Mouse (Mus musculus) layer of hippocampus, postnatal 36 days (tissue): ENCODE results near the gene Nudt16l1. TPM values are rescaled to one million over a fixed set of nuclear protein-coding genes. Genes with fewer than 3 reads are reported as not detected.

Experiments
- DNase-seq, 2 experiments: peaks; one replicate each; pipeline ENCODE4 v3.0.0; 2022
- total RNA-seq, 2 experiments: library from RNA; stranded (reverse); gene quantifications; 2 replicates each; pipeline ENCODE4 v1.2.3; 2021

Nudt16l1 gene
- total RNA-seq, 2 experiments from 2014 or later: 76.4 to 82.1 TPM

- no peak for DNase-seq
Measured at GRCm38 (mm10) chr16:4957446-4957845, 18.9 kb downstream of the Nudt16l1 start.

- no peak for DNase-seq
Measured at GRCm38 (mm10) chr16:4960260-4960659, 21.7 kb downstream of the Nudt16l1 start.

- no peak for DNase-seq
Measured at GRCm38 (mm10) chr16:4963346-4963745, 24.8 kb downstream of the Nudt16l1 start.

GRCm38 (mm10) chr16:4963797-4964709 lies 25.5 kb downstream of the Nudt16l1 start, which contains the start of gene Anks3:
Gene Anks3 (minus strand): TSS chr16:4964205.
- peak; percentile 99 to 100 for DNase-seq

- DNase-seq: no peak
Measured at GRCm38 (mm10) chr16:4964731-4965391, 26.3 kb downstream of the Nudt16l1 start.

GRCm38 (mm10) chr16:4965392-4966129 lies 27.0 kb downstream of the Nudt16l1 start:
- no peak for DNase-seq

- no peak for DNase-seq
Measured at GRCm38 (mm10) chr16:4968426-4968825, 29.9 kb downstream of the Nudt16l1 start.

- no peak for DNase-seq
Measured at GRCm38 (mm10) chr16:4969055-4969843, 30.7 kb downstream of the Nudt16l1 start.

- DNase-seq: no peak
Measured at GRCm38 (mm10) chr16:4971626-4972025, 33.1 kb downstream of the Nudt16l1 start.

- DNase-seq: no peak
Measured at GRCm38 (mm10) chr16:4974521-4974920, 36.0 kb downstream of the Nudt16l1 start.

- DNase-seq: no peak
Measured at GRCm38 (mm10) chr16:4976180-4976579, 37.6 kb downstream of the Nudt16l1 start.

GRCm38 (mm10) chr16:4978275-4979051 lies 39.9 kb downstream of the Nudt16l1 start:
- no peak for DNase-seq

GRCm38 (mm10) chr16:4979755-4980380 lies 41.3 kb downstream of the Nudt16l1 start:
- no peak for DNase-seq

- no peak for DNase-seq
Measured at GRCm38 (mm10) chr16:4984717-4985116, 46.2 kb downstream of the Nudt16l1 start.

Other genes starting within 250 kb of the Nudt16l1 start
- gene Nmral1, start 219.4 kb upstream of the Nudt16l1 start, total RNA-seq: 10 to 100 TPM; 14.5 to 15.2 TPM
- gene Hmox2, start 212.4 kb upstream of the Nudt16l1 start, total RNA-seq: 10 to 100 TPM; 88.2 to 98.0 TPM
- gene Cdip1, start 148.5 kb upstream of the Nudt16l1 start, total RNA-seq: 100 to 1,000 TPM; 236 to 243 TPM
- not detected for gene 4930562C15Rik, start 103.3 kb upstream of the Nudt16l1 start, total RNA-seq
- 10 to 100 TPM; 91.3 to 94.9 TPM for gene Ubald1, start 58.4 kb upstream of the Nudt16l1 start, total RNA-seq
- 100 to 1,000 TPM; 213 TPM for gene Mgrn1, start 52.5 kb upstream of the Nudt16l1 start, total RNA-seq
- 10 to 100 TPM; 75.0 to 83.5 TPM for gene Anks3, start 25.4 kb downstream of the Nudt16l1 start, total RNA-seq
- gene Sept12, start 59.1 kb downstream of the Nudt16l1 start, total RNA-seq: not detected
- gene Smim22, start 68.5 kb downstream of the Nudt16l1 start, total RNA-seq: not detected
- 100 to 1,000 TPM; 362 to 395 TPM for gene Rogdi, start 74.8 kb downstream of the Nudt16l1 start, total RNA-seq
- 100 to 1,000 TPM; 139 TPM for gene Glyr1, start 111.1 kb downstream of the Nudt16l1 start, total RNA-seq
- 10 to 100 TPM; 42.9 to 45.0 TPM for gene Ubn1, start 111.3 kb downstream of the Nudt16l1 start, total RNA-seq
- gene Ppl, start 193.7 kb downstream of the Nudt16l1 start, total RNA-seq: 1 to 10 TPM; 2.4 to 2.5 TPM
- 1 to 10 TPM; 5.7 to 7.9 TPM for gene Sec14l5, start 208.3 kb downstream of the Nudt16l1 start, total RNA-seq